37 mouse cellular contexts compared by ENCODE assay signal in genomic region chr1:139860176-139860575, GRCm38 (mm10). TPM values are rescaled to one million over a fixed set of nuclear protein-coding genes. Genes with fewer than 3 reads are reported as not detected.
"Had no signal": no experiment of that assay in that cellular context is flagged by ENCODE, and none has a peak within 500 bp of the region (broad histone marks: within the 10 kb centered on the region; RNA-seq: fewer than 3 reads in every experiment).

No protein-coding gene starts in this region.

- H3K9me3 ChIP-seq: limb, embryonic 10.5 days; limb, embryonic 12.5 days; limb, embryonic 13.5 days; limb, embryonic 15.5 days; liver, embryonic 13.5 days; liver, embryonic 15.5 days; lung, embryonic 15.5 days; megakaryocyte, embryonic 14.5 days; midbrain, embryonic 10.5 days; midbrain, embryonic 12.5 days; midbrain, embryonic 13.5 days; midbrain, embryonic 15.5 days; neural tube, embryonic 12.5 days; neural tube, embryonic 13.5 days had no signal

- ATAC-seq: lung, postnatal 0 days; midbrain, embryonic 13.5 days; midbrain, embryonic 15.5 days; midbrain, embryonic 16.5 days had no signal

- H3K9ac ChIP-seq: limb, embryonic 12.5 days; limb, embryonic 13.5 days; limb, embryonic 15.5 days; liver, embryonic 13.5 days; liver, embryonic 14.5 days; liver, embryonic 15.5 days; lung, embryonic 14.5 days; lung, embryonic 15.5 days; midbrain, embryonic 12.5 days; midbrain, embryonic 13.5 days; midbrain, embryonic 15.5 days; neural tube, embryonic 12.5 days; neural tube, embryonic 13.5 days had no signal

- H3K4me1 ChIP-seq: limb, embryonic 10.5 days; limb, embryonic 12.5 days; limb, embryonic 13.5 days; limb, embryonic 15.5 days; liver, embryonic 13.5 days; liver, embryonic 15.5 days; lung, embryonic 15.5 days; megakaryocyte, embryonic 14.5 days; midbrain, embryonic 10.5 days; midbrain, embryonic 12.5 days; midbrain, embryonic 13.5 days; midbrain, embryonic 15.5 days; neural tube, embryonic 12.5 days; neural tube, embryonic 13.5 days had no signal

- DNase-seq: left cerebral cortex, postnatal 4 days; liver, embryonic 13.5 days; lung, adult 18-20 months; lung, adult 2 months; lung, embryonic 14.5 days; lung, postnatal 10 days; lung, postnatal 14 days; lung, postnatal 36 days; lung, postnatal 4 days; midbrain, embryonic 14.5 days had no signal

- H3K4me3 ChIP-seq: left cerebral cortex, adult 2 months; limb, embryonic 10.5 days; limb, embryonic 12.5 days; limb, embryonic 13.5 days; limb, embryonic 15.5 days; liver, embryonic 13.5 days; liver, embryonic 15.5 days; lung, embryonic 15.5 days; megakaryocyte, embryonic 14.5 days; midbrain, embryonic 10.5 days; midbrain, embryonic 12.5 days; midbrain, embryonic 13.5 days; midbrain, embryonic 15.5 days; myocyte; neural tube, embryonic 12.5 days; neural tube, embryonic 13.5 days had no signal

- H3K4me2 ChIP-seq: limb, embryonic 12.5 days; limb, embryonic 13.5 days; limb, embryonic 15.5 days; liver, embryonic 13.5 days; liver, embryonic 15.5 days; lung, embryonic 14.5 days; lung, embryonic 15.5 days; midbrain, embryonic 11.5 days; midbrain, embryonic 12.5 days; midbrain, embryonic 13.5 days; midbrain, embryonic 15.5 days; neural tube, embryonic 12.5 days; neural tube, embryonic 13.5 days had no signal

- H3K36me3 ChIP-seq: limb, embryonic 10.5 days; limb, embryonic 12.5 days; limb, embryonic 13.5 days; limb, embryonic 15.5 days; liver, embryonic 13.5 days; liver, embryonic 15.5 days; lung, embryonic 15.5 days; midbrain, embryonic 10.5 days; midbrain, embryonic 12.5 days; midbrain, embryonic 13.5 days; midbrain, embryonic 15.5 days; neural tube, embryonic 12.5 days; neural tube, embryonic 13.5 days had no signal

- H3K27ac ChIP-seq: left cerebral cortex, adult 2 months; limb, embryonic 10.5 days; limb, embryonic 12.5 days; limb, embryonic 13.5 days; limb, embryonic 15.5 days; liver, embryonic 13.5 days; liver, embryonic 14.5 days; liver, embryonic 15.5 days; lung, embryonic 15.5 days; macrophage; midbrain, embryonic 10.5 days; midbrain, embryonic 12.5 days; midbrain, embryonic 13.5 days; midbrain, embryonic 15.5 days; neural tube, embryonic 12.5 days; neural tube, embryonic 13.5 days had no signal

- H3K27me3 ChIP-seq: limb, embryonic 12.5 days; limb, embryonic 13.5 days; limb, embryonic 15.5 days; liver, embryonic 13.5 days; liver, embryonic 15.5 days; lung, embryonic 15.5 days; megakaryocyte, embryonic 14.5 days; midbrain, embryonic 12.5 days; midbrain, embryonic 13.5 days; midbrain, embryonic 15.5 days; neural tube, embryonic 12.5 days; neural tube, embryonic 13.5 days had no signal

RNA-seq across cellular contexts. Expression of gene Cfhr2, which starts 1.7 kb away (rescaled TPM):
- total RNA-seq: megakaryocyte progenitor cell, adult 5-6 weeks; megakaryocyte, adult 5-6 weeks; megakaryocyte-erythroid progenitor cell, adult 5-6 weeks; midbrain, postnatal 0 days; monocyte, adult 5-6 weeks had no signal
- polyA plus RNA-seq: limb, embryonic 10.5 days; limb, embryonic 11.5 days; limb, embryonic 12.5 days; limb, embryonic 13.5 days; lung, embryonic 14.5 days; lung, embryonic 15.5 days; lung, postnatal 0 days; macrophage; midbrain, embryonic 10.5 days; midbrain, embryonic 11.5 days; midbrain, embryonic 12.5 days; midbrain, embryonic 13.5 days; midbrain, embryonic 14.5 days; midbrain, embryonic 15.5 days; midbrain, embryonic 16.5 days; midbrain, postnatal 0 days; myocyte; neural tube, embryonic 11.5 days; neural tube, embryonic 12.5 days; neural tube, embryonic 13.5 days had no signal
